Mouse (Mus musculus) cerebellum, postnatal 14 days (tissue): ENCODE results near the gene Rnf145.

ENCODE experiments used
- DNase-seq, 2 experiments: peaks; one replicate each; pipeline ENCODE4 v3.0.0; 2021; ENCODE audit warnings: mixed read lengths in 2 of 2

The Rnf145 gene

DNA sequence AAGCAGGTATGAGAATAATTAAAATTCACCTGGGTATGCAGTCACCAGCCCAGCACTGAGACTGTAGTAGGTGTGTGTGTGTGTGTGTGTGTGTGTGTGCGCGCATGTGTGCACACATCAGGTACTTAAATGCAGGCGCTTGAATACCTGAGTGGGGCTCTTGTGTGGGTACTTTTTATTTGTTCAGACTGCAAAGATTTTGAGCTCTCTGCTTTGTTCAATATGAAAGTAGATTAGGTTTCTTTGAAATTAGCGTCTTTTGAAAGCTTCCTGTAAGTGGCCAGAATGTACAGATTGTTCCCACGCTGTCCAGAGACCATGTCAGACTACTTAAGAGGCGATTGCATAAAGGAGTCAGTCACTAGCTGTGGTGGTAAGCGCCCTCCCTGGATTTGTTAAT is 18.6 kb downstream of the Rnf145 start:
- no peak for DNase-seq

DNA sequence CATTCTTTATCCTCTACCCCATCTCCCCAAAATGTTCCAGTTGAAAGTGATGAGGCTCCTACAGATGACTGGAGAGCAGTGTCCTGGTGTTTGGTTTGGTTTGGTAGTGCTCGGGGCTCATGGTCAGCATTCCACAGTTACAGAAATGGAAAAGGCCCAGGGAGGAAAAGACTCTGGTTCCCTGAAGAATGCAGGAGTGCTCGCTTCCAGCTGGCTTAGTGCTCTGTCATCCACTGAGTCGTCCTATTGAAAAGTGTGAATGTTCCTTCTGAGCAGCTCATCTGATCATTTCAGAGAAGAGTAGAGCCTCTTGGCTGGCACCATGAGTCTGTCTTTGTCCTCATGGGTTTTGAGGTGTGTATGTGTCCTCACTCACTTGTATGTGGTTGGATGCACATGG is 19.3 kb downstream of the Rnf145 start:
- DNase-seq: no peak

DNA sequence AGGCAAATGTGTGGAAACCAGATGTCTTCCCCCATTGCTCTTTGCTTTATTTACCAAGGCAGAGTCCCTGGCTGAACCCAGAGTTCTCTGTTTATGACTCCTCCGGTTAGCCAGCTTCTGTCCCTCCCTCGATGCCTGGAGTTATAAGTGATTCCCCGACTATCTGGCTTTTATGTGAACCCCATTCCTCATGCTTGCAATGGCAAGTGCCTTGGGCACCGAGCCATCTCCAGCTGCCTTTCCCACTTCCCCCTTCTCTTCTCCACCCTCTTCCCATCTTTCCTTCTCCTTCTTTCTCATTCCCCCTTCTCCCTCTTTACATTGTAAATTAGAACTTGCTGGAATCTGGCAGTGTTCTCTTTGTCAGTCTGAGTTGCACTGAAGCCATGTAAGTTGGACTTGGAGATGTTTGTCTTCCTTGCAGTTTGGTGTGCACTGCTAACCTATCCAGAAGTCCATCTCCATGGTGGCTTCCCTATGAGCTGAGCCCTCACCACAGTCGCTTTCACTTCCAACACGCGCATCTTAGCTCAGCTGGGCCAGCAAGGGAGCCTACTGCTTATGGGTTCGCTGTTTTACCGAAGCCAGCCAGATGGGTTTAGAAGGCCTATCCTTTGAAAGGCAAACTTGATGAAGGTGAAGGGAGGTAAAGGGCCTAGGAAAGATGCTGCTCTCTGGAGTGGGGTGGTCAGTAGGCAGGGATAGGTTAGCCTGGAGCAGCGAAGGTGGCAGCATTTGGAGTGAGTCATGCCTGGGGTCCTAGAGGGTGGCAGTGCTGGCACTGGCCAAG is 19.9 kb downstream of the Rnf145 start:
- no peak for DNase-seq

DNA sequence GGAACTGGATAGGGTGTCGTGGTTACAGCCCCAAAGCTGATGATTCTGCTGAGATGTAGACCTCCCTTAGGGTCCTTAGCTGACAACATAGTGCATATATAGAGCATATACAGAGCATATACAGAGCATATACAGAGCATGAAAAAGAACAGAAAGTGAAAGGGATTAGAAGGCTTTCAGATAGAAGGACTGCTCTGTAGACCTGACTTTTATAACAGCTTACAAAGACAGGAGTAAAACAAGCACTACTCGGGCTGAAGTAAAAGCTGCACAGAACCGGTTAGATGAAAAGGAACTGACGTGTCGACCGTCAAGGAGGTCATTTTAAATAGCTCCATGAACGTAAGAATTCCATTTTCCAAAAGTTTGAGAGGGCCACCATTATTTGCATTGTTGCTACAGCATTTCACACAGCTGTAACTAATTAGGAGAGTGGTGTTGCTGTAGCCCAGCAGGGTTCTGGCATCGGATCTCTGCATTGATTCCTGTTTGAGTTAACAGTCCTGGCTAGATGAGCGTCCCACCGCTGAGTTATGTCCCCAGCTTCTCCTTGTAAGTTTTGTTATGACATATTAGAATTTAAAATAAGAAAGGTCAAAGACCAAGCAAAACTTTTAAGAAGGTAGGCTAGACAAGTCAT is 20.6 kb downstream of the Rnf145 start:
- no peak for DNase-seq

DNA sequence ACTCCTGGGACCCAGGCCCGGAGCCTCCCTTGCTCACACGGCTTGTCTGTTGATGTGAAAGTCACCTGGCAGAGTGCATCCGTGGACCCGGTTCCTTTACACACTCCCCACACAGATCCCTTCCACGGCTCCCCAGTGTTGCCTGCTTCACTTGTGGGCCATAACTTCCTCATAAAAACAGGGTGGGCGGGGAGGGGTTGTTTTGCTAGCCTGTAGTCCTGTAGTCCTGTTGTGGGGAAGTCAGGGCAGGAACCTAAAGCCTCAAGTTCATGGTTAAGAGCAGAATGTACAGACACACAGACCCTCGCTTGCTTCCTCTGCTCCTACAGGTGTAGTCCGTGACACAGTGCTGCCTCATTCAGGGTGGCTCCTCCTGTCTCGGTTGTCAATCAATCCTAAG is 21.5 kb downstream of the Rnf145 start:
- no peak for DNase-seq

DNA sequence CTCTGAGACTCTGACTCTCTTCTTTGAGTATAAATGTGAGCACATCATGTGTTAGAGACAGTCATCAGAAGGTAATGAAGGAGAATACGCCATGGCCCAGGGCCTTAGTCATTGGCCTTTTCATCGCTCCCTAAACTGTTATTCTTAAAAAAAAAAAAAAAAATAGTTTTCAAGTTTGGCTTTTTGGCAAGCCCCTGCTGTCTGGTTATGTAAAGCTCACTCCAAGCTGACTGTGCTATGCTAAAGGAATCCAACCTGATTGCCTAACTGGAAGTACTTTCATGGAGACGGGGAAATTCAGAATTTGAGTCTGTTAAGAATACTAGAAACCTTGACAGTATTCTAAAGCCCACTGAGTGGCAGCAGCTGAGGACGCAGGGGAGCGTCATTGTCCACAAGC is 22.5 kb downstream of the Rnf145 start:
- no peak for DNase-seq

DNA sequence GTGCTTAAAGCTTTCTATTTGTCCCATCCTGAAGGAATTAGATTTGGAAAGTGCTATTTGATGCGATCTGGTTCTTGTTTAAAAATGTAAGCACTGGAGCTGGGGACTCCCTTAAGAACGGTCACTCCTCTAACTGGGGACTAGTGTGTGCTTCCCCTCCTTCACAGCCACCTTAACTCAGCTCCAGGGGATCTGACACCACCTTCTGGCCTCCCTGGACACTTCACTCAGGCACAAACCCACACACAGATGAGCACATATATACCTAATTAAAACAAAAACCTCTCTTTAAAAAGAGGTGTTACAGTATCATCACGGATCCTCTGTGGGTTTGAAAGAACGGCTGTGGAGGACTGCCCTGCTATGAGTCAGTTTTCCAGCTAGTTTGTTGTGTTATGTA is 23.0 kb downstream of the Rnf145 start:
- no peak for DNase-seq

DNA sequence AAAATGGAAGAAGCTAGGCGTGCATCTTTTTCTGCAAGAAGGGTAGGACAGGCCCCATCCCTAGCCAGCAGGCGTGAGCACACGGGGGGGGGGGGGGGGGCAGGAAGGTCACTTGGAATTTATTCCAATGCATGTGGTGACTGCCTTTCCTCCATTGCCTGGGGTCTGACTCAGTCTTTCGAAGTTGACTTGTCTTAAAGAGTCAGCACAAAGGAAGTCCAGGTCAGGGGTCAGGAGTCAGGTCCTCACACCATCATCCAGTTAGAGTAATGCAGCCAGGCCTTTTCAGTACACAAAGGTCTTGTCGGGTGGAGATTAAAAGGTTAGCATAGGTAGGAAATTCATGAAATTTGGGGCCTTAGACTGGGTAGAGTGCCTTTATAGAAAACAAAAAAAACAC is 24.8 kb downstream of the Rnf145 start:
- no peak for DNase-seq

DNA sequence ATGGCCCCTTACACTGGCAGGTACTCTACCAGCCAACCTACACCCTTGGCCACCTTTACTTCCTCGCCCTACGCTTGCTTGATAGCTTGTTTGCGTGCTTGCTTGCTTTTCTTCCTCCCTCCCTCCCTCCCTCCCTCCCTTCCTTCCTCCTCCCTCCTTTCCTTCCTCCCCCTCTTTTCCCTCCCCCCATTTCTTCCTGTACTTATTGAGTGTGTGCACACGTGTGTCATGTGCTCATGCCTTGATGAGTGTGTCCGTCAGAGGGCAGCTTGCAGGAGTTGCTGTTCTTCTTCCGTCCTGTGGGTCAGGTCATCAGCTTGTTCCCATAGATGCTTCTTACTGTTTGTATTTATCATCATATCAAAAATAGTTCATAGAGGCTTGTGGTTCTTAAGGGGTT is 25.2 kb downstream of the Rnf145 start:
- DNase-seq: no peak

DNA sequence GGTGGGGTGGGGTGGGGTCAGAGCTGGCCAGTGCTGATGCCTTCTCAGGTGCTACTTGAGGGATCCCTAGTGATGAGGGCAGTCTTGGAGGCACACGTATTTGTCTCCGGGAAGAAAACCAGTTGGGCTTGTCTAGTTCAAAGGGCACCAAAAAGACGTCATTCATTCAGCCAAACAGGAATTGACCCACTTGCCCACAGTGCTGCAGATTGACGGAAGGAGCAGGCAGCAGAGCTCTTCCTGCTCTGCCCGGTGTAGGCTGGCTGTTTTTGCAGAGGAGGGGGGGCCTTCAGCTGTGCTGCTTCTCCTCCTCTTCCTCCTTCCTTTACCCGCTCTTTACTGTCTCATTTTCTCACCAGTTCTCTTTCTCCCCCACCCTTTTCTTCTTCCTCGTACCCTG is 26.4 kb downstream of the Rnf145 start:
- DNase-seq: no peak

DNA sequence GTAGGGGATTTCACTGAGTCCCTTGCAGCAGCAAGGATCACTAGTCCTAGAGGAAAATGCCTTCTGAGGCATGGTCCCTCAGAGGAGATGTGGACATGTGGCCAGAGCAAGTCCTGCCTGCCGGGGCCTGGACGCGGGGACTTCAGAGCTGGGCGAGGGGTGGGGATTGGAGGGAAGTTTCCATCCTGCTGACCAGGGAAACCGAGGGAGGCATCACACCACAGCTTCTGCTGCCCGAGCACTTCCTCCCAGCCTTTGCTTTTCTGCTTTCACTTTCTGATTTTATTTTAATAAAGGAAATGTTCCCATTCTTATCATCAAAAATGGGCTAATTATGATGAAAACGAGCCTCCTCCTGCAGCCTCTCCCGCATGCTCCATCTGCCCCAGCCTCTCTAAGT is 27.5 kb downstream of the Rnf145 start:
- no peak for DNase-seq

DNA sequence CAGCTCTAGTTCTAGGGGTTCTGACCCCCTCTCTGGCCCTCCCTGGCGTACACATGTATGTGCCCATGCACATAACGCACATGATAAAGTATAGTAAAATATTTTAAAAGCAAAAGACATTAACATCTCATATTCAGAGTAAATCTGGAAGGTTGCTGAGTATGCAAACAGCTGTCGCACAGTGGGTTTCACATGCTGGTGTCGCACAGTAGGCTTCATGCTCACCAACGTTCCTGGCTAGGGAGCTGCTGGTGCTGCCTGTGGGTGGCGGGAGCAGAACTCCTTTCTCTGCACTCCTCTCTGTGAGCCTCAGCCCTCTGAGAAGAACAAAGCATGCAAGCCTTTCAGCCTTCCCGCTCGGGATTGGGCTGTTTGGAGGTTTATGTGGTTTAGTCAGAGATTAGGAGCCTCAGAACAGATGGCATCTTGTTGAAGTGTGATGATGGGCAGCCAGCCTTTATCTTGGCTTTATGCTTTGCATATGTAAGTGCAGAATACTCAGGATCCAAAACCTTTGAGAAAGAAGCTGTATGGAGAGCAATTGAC is 29.0 kb downstream of the Rnf145 start:
- DNase-seq: no peak

DNA sequence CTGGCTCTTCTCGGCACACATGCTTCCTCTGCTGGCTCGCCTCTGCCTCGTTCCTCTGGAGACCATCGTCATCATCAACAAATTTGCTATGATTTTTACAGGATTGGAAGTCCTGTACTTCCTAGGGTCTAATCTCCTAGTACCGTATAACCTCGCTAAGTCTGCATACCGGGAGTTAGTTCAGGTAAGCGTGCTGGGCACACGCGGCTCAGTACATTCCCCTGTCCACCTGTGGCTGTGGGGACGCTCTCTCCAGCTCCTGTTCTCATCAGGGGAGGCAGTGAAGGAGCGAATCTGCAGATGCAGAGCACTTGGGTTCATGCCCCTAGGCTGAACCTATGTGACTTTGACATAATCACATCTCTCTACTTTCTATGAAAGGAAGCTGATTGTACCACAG is 30.1 kb downstream of the Rnf145 start:
- DNase-seq: no peak

DNA sequence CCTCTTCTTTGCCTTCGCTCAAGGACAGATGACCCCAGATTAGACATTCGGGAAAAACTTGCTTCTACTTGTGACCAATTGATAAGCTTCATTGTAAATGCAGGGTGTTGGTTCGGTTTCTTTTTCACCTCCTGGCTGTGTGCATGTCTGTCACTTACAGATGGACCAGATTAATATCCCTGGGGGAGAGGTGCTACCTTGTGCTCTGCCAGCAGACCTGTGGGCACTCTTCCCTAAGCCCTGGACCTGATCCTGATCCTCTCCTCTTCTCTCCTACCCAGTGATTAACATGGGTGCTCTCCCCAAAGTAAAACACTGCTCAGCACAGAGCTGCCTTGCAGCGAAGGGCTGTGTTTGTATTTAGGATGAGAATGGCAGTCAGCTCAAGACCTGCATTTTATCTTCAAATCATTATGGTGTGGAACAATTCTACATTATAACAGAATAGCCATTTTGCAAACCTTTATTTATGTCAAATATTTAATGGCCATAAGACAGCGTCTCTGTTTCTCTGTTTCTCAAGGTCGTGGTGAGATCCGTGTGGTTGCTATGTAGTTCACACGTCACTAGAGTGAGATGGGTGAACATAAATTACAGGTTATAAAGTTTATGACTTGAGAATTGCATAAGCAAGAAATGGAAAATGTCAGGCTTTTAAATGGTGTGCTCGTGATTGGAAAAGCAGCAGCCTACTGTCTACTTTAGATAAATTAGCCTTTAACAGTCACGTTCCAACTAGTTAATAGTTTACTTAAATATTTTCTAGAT is 30.9 kb downstream of the Rnf145 start:
- no peak for DNase-seq

DNA sequence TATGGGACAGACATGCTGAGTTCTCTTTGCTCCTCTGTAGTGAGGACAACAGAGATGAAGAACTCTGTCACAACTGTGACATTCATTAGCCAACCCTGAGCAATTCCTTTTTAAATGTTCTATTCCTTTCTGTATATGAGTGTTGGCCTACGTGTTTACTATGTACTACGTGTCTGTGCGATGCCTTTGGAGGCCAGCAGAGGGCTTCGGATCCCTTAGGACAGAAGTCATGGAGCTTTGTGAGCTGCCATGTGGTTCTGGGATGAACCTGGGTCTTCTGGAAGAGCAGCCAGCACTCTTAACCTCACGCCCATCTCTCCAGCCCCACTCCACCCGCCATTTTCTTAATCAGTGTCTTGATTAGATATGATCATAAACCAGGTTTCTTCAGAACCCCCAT is 32.2 kb downstream of the Rnf145 start:
- DNase-seq: peak in 1 of 2 experiments; percentile 22

DNA sequence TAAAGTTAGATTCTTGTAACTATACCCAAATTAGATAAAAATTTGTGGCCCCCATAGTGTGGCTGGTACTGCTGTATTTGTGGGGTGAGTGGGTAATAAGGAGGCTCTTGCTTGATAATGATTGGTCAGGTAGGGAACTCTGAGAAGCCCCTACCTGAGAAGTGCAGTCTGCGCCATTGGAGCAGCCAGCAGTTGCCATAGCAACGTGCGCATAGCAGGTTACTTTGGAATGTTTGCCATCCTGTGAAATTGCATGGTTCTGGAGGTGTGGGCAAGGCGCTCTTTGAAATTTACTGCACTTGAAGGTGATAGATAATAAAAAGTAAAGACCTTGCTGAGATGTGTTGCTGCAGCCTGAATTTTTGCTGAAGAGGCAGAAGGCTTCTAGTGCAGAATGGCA is 35.6 kb downstream of the Rnf145 start:
- no peak for DNase-seq

DNA sequence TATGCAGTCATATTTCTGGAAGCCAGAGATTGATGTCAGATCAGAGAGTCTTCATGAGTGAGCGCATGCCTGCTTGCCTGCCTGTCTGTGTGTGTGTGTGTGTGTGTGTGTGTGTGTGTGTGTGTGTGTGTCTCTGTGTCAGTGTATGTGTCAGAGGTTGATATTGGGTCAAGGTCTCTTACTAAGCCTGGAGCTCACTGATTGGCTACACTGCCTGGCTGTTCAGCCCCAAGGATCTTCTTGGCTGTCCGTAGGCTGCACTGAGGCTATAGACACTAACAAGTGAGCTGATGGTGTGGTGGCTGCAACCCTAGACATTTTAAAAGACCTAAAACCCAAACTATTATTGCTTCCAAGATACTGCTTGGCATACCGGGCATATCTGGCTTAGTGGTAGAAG is 39.8 kb downstream of the Rnf145 start:
- DNase-seq: no peak

DNA sequence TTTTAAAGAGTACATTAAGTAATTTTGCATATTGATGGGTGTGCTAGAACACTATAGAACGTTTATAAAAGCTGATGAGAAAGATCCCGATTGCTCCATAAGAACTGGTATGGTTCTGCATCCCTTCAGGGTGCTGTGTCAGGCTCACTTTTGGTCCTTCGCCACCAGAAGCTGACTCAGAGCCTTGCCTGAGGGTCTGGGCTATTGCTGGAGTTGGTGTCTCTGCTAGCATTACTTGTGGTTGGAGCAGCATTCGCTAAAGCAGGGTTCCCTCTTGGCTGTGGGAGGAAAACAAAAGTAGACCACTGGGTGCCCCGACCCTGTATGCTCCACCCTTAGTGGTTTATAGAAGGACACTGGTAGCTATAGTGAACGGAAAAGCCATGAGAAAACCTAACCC is 40.7 kb downstream of the Rnf145 start:
- DNase-seq: no peak

DNA sequence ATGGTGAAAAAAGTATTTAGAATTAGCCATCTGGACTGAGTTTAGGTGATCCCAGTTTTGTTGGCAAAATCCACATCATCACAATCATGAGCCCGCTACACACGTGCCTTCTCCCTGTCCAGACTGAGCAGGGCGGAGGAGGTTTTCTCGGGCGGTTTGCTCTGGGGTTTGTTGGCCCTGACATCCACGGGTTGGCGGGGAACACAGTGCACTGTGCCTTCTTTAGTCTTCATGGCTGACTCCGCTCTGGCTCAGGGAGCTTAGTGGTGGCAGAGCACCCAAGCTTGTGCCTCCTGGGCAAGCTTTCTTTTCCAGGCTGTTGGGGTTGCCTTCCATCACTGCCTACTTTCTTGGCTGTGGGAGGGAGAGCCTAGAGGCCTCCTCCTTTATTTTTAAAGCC is 41.6 kb downstream of the Rnf145 start:
- peak; percentile 59 to 64 for DNase-seq

DNA sequence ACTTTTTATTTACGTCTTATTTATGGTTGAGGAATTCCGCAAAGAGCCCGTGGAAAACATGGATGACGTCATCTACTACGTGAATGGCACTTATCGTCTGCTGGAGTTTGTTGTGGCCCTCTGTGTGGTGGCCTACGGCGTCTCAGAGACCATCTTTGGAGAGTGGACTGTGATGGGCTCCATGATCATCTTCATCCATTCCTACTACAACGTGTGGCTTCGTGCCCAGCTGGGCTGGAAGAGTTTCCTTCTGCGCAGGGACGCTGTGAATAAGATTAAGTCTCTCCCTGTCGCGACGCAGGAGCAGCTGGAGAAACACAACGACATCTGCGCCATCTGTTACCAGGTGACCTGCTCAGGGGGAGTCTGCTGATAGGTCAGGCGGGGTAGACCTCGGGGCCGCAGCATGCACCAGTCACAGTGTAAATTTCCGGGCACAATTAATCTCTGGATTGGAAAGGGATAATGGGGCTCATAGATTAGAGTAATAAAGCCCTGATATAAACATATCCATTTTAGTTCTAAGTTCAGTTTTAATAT is 42.8 kb downstream of the Rnf145 start:
- DNase-seq: peak in 1 of 2 experiments; percentile 20

DNA sequence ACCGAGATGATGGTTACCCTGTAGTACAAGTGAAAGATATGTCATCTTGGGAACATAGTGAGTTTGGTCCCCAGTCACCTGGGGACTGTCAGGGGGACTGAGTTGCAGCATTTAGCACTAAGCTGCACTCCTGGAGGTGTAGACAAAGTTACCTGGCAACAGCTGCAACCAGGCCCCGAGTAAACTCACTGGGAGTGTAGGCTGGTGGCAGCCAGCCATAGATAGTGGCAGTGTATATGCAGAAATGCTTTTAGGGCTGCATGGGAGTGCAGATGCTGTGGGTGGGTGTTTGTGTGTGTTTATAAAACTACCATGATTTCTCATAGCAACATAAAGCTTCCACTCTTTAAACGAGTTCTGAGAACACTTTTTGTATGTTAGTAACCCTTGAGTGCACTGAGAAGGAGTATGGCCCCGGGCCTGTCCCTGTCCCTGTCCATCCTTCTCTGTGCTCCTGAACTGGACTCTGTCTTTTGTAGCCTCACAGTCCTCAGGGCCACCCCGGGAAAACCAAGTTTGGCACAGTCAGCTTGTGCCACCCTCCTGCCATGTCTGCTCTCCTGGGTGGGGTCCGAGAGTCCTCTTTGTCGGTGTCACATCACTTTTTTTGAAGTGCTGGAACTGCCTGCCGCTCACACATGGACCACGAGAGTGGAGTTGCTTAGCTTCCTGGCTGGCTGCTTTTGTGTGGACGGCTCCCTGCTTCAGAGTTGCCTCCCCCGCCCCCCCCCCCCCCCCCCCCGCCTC is 43.8 kb downstream of the Rnf145 start:
- DNase-seq: no peak

DNA sequence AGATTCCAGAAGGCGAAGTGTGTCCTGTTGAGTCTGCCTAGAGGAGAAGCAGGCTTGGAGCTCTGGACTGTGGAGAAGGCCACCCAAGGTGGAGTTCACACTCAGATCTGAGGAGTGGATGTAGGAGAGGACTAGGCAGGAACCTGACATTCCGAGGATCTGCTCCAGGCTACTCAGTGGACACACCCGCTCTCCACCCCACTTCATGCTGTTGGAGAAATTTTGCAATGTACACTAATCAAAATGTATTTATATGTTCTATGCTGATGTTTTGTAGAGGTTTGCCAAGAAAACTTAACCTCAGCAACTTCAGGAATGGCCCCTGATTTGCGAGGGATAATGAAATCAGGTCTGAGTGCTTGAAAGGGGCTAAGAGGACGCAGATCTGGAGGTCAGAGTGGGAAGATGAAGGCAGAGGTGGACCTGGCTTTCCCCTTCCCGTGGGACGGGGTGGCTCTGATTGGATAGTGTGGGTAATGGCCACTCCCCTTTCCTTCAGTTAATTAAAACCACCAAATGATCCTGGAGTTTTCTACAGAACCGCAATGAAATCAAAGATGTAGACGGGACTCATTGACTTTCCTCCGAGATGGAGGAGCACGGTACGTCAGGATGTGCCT is 45.6 kb downstream of the Rnf145 start:
- DNase-seq: no peak
